Mouse (Mus musculus): ENCODE results near the gene Tymp.

DNA sequence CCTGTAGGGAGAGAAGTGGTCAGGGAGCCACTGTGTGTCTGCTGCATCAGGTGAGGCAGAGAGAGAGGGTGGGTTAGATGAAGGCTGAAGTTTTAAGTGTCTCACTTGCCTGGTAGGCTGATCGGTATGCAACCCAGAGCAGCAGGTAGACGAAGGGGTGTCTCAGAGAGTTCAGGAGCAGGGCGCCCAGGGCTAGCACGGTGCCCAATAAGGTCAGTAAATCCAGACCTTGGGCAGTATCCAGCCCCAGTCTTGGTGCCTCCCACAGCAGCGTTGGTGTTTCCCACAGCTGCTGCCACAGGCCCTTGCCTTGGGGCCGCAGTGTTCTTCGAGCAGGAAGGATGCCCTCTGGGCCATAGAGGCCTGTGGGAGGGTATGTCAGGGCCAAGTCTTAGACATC is 22.4 kb downstream of the Tymp start:
- no peak for TF ChIP-seq CTCF (IDR thresholded peaks at IDR 0.05; ENCODE audit: low read depth, low read length)
- no peak for TF ChIP-seq POLR2A (IDR thresholded peaks at IDR 0.05; ENCODE audit: insufficient read depth, low read length)

All from ES-Bruce4 (cell line).